Mouse (Mus musculus) heart, embryonic 16.5 days (tissue): Measurements from ENCODE around the gene Mecom. TPM values are rescaled to one million over a fixed set of nuclear protein-coding genes. Genes with fewer than 3 reads are reported as not detected.

ENCODE experiments used
- ATAC-seq: fragments of 200-750 bp; cut with Nextera tagmentation; replicated peaks from 2 replicates; pipeline ENCODE4 v1.8.0; 2017; ENCODE audit warnings: moderate number of reproducible peaks; ENCODE audit not compliant: insufficient read depth, low FRiP score; ENCODE audit errors: extremely low read depth
- H3K27ac ChIP-seq: fragments of 300-500 bp; sonication (generic); 2 replicates; pipeline ENCODE4 v1.5.1; 2014; ENCODE audit warnings: mild to moderate bottlenecking, low read length, control low read depth, moderate library complexity
- H3K27me3 ChIP-seq: fragments of 300-500 bp; sonication (generic); 2 replicates; pipeline ENCODE4 v1.6.1; 2014; ENCODE audit warnings: low read length, mixed read lengths; ENCODE audit not compliant: control insufficient read depth, insufficient read depth
- H3K36me3 ChIP-seq: fragments of 300-500 bp; sonication (generic); 2 replicates; pipeline ENCODE4 v1.6.1; 2014; ENCODE audit not compliant: control insufficient read depth, insufficient read depth
- H3K4me1 ChIP-seq: fragments of 300-500 bp; sonication (generic); 2 replicates; pipeline ENCODE4 v1.6.1; 2014; ENCODE audit warnings: low read length, mixed read lengths; ENCODE audit not compliant: control insufficient read depth, insufficient read depth
- H3K4me2 ChIP-seq: fragments of 300-500 bp; sonication (generic); 2 replicates; pipeline ENCODE4 v1.6.1; 2014; ENCODE audit warnings: low read depth, mild to moderate bottlenecking, control low read depth, low read length
- H3K4me3 ChIP-seq: fragments of 300-500 bp; sonication (generic); 2 replicates; pipeline ENCODE4 v1.5.1; 2014; ENCODE audit warnings: mild to moderate bottlenecking, control low read depth, low read length
- H3K9ac ChIP-seq: fragments of 300-500 bp; sonication (generic); 2 replicates; pipeline ENCODE4 v1.6.1; 2014; ENCODE audit warnings: low read length, control low read depth
- H3K9me3 ChIP-seq: fragments of 300-500 bp; sonication (generic); replicated peaks from 2 replicates; pipeline ENCODE4 v1.6.1; 2016; ENCODE audit warnings: low read length; ENCODE audit not compliant: control insufficient read depth
- WGBS: fragments of 180-500 bp; shearing (Covaris S2); extraction: QIAGEN DNeasy Blood & Tissue Kit; methylation state at CpG from one replicate; pipeline ENCODE4 v1.1.7; 2014; 5-methylcytosine and 5-hydroxymethylcytosine counted together
- polyA plus RNA-seq: library from polyadenylated mRNA; unstranded; fragments of >200 nt; fragmentation: Nextera tagmentation; extraction: Ambion mirVana; gene quantifications from 2 replicates; pipeline ENCODE4 v1.2.1, GENCODE M21; 2015

Mecom gene
- polyA plus RNA-seq, 1 experiment from 2014 or later, result 12.7 TPM

DNA sequence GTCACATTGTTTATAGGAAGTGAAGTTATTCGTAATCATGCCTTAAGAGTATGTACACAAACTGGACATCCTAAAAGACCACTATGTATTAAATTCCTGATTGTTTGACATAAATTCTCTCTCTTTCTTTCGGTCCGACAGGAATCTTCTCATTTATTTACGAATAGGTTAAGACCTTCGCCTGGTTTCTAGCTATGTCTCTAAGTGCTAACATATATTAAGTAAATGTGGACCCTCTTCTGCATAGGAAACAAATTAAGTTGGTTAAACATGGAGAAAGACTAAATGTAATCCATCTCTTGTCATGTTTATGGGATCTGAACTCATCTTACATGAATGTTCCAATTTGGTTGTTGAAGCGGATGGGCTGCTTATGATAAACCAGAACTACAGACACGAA, 487.8 kb downstream of the Mecom start:
- H3K4me1 ChIP-seq, result no peaks in the 10 kb centered on the region
- no peaks in the 10 kb centered on the region for H3K9me3 ChIP-seq
- H3K27ac ChIP-seq, result no peak overlapping the region
- no peak for ATAC-seq
- no peaks in the 10 kb centered on the region for H3K27me3 ChIP-seq
- no peak overlapping the region for H3K9ac ChIP-seq
- WGBS, result 87% methylated on average over 7 of the region's 7 CpGs
- no peaks in the 10 kb centered on the region for H3K36me3 ChIP-seq
- H3K4me3 ChIP-seq, result no peak overlapping the region
- H3K4me2 ChIP-seq, result no peak overlapping the region

DNA sequence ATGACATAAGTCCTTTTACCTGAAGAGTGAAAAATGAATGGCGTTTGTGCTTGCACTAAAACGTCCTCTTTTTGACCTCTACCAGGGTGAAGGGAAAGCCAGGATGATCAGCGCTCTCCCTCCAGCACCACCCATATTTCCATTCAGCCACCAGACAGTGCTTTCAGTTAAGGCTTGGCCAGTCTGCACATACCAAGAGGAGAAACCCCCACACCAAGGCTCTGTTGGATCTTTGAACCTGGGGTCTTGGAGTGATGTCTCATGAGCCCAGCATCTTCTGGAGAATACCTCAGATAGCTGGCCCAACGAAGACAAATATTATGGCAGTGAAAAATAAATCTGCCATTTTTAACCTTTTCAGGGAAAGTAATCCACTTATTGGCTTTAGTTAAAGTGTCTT, 488.2 kb downstream of the Mecom start:
- Histone ChIP-seq H3K4me2 (no peak overlapping the region), H3K27ac (no peak overlapping the region), H3K9me3 (no peaks in the 10 kb centered on the region), H3K27me3 (no peaks in the 10 kb centered on the region), H3K4me1 (no peaks in the 10 kb centered on the region), H3K36me3 (no peaks in the 10 kb centered on the region), H3K9ac (no peak overlapping the region), H3K4me3 (no peak overlapping the region)
- ATAC-seq, result no peak
- 72% methylated on average over 4 of the region's 4 CpGs for WGBS

DNA sequence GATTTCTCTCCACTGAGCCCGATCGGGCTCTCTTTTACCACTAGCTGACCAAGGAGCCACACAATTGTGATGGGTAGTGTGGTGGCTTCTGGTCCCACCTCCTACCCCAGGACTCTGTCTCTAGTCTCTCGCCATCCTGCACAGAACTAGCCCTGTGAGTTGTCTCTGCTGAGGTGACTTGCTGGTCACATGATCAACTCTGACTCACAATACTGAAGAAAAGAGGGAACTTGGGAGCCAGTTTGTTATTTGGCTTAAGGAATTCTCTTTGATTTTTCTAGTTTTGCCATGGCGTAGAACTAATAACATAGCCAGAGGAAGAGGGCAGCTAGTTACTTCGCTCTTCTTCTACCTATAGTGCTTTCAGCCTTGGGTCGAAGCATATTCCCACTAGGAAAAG, 496.5 kb downstream of the Mecom start:
- no peaks in the 10 kb centered on the region for H3K36me3 ChIP-seq
- no peak overlapping the region for H3K27ac ChIP-seq
- no peak overlapping the region for H3K4me3 ChIP-seq
- H3K27me3 ChIP-seq, result no peaks in the 10 kb centered on the region
- H3K4me1 ChIP-seq, result no peaks in the 10 kb centered on the region
- no peaks in the 10 kb centered on the region for H3K9me3 ChIP-seq
- whole genome bisulfite sequencing, result 93% methylated on average over 6 of the region's 6 CpGs
- no peak overlapping the region for H3K4me2 ChIP-seq
- no peak for ATAC-seq
- no peak overlapping the region for H3K9ac ChIP-seq

DNA sequence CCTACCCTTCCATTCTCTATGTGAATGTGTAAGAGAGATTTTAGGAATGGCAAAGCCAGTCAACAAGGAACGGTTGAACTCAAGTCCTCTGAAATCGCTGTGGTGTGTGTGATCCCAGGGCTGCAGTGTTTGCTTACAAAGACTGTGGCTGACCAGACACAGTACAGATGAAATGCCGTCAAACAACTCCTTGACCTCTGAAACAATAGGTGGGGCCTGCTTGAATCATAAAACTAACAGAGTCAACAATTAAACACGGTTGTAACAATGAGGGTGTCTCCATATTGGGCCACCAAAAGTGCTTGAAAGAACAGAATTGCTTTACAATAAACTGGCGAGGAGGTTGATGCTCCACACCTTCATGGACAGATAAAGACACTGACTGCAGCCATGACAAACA, 497.0 kb downstream of the Mecom start:
- H3K9me3 ChIP-seq, result no peaks in the 10 kb centered on the region
- no peak overlapping the region for H3K27ac ChIP-seq
- no peak overlapping the region for H3K4me2 ChIP-seq
- no peak overlapping the region for H3K9ac ChIP-seq
- no peak for ATAC-seq
- no peaks in the 10 kb centered on the region for H3K4me1 ChIP-seq
- 68% methylated on average over 5 of the region's 5 CpGs for WGBS
- no peak overlapping the region for H3K4me3 ChIP-seq
- no peaks in the 10 kb centered on the region for H3K36me3 ChIP-seq
- H3K27me3 ChIP-seq, result no peaks in the 10 kb centered on the region

DNA sequence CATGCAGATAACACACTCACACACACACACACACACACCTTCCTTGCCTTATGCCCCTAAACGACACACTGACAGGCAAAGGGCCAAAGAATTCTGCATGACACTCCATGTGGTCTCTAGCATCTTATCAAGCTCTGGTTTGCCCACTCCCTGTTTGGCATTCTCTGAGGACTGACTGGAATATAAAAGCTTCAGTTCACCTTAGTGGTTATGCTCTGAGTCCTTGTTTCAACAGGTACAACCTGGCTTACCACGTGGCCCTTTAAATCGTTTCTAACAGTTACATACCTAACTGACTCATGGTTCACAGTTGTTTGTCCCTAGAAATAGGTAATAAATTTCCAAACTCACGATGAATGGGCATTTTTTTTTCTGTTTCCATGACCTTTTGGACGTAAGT, 499.0 kb downstream of the Mecom start:
- no peaks in the 10 kb centered on the region for H3K9me3 ChIP-seq
- H3K27ac ChIP-seq, result no peak overlapping the region
- H3K36me3 ChIP-seq, result no peaks in the 10 kb centered on the region
- no peak overlapping the region for H3K9ac ChIP-seq
- H3K4me3 ChIP-seq, result no peak overlapping the region
- no peaks in the 10 kb centered on the region for H3K4me1 ChIP-seq
- no peaks in the 10 kb centered on the region for H3K27me3 ChIP-seq
- H3K4me2 ChIP-seq, result no peak overlapping the region
- ATAC-seq, result no peak
- WGBS, result 59% methylated on average over 5 of the region's 5 CpGs

DNA sequence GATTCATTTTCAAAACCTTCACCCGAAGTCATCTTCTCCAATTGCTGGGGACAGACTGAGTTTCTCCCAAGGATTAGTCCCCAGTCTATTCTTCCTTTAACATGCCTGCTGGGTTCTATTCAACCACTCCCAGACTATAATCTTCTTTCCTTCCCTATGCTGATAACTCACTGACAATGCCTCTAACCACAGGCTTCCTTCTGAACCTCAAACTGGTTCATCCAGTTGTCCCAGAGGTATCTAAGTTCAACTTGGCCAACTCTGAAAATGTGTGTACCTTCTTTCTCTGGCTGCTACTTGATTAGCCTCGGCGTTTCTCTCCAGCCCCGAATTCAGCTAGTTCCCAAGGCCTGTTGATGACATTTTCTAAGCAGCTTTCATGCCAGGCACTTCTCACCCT, 499.7 kb downstream of the Mecom start:
- H3K4me2 ChIP-seq, result no peak overlapping the region
- H3K9ac ChIP-seq, result no peak overlapping the region
- H3K9me3 ChIP-seq, result no peaks in the 10 kb centered on the region
- H3K36me3 ChIP-seq, result no peaks in the 10 kb centered on the region
- no peaks in the 10 kb centered on the region for H3K27me3 ChIP-seq
- no peaks in the 10 kb centered on the region for H3K4me1 ChIP-seq
- WGBS, result 40% methylated on average over 4 of the region's 4 CpGs
- H3K27ac ChIP-seq, result no peak overlapping the region
- no peak overlapping the region for H3K4me3 ChIP-seq
- no peak for ATAC-seq

DNA sequence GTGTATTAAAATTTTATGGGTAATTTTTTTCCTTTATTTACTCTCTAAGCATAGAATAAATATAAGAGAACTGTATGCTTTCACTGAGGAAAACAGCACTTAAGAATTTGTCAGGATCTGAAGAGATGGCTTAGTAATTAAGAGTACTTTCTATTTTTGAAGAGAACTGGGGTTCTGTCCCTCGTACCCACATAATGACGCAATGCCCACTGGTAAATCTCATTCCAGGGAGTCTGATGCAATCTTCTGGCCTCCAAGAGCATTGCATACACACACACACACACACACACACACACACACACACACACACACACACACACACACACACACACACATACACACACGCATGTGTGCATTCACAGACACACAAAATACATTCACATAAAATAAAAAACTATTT, 504.3 kb downstream of the Mecom start:
- H3K9me3 ChIP-seq, result no peaks in the 10 kb centered on the region; the same call in 1 of the 2 replicates
- H3K4me2 ChIP-seq, result no peak overlapping the region
- H3K27ac ChIP-seq, result no peak overlapping the region
- no peaks in the 10 kb centered on the region for H3K4me1 ChIP-seq
- no peak for ATAC-seq
- H3K4me3 ChIP-seq, result no peak overlapping the region
- no peaks in the 10 kb centered on the region for H3K36me3 ChIP-seq
- 84% methylated on average over 3 of the region's 3 CpGs for WGBS
- H3K9ac ChIP-seq, result no peak overlapping the region
- H3K27me3 ChIP-seq, result no peaks in the 10 kb centered on the region

DNA sequence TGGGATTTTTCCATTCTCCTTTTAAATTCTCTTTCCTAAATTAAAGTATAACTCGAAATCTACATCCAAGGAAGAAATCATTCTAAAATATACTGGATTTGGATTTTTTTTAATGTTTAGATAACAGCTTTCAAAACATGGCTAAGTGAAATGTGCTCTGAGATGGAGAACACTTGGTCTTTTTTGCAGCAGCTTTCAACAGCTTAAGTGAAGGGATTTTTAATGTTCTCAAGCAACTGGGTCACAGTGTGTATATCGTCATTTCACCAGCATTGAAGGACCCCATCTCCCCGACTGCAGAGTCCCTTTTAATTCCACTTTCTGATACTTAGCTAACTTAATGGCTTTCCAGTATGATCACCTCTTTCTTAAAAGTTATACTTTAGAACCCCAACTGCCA, 509.3 kb downstream of the Mecom start:
- no peak overlapping the region for H3K4me3 ChIP-seq
- WGBS, result 52% methylated on average over 3 of the region's 3 CpGs
- no peak overlapping the region for H3K27ac ChIP-seq
- no peaks in the 10 kb centered on the region; the same call in 1 of the 2 replicates for H3K9me3 ChIP-seq
- ATAC-seq, result no peak
- no peak overlapping the region for H3K9ac ChIP-seq
- H3K4me1 ChIP-seq, result no peaks in the 10 kb centered on the region
- no peaks in the 10 kb centered on the region for H3K27me3 ChIP-seq
- H3K36me3 ChIP-seq, result no peaks in the 10 kb centered on the region
- no peak overlapping the region for H3K4me2 ChIP-seq

DNA sequence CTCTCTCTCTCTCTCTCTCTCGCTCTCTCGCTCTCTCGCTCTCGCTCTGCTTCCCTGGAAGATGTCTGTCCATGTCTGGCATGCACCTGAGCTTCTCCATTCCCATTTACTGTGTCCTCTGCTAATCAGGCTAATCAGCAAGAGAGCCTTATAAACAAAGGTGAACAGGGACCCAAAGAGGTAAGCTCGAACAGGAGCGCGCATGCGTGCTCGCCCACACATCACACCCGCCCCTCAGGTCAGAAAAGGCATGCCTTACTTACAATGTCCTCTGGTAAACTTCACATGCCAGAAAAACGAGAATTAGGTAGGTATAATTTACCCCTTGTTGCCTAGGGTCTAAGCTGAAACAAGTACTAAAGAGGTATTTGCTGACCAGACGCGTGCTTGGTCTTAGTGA, 527.8 kb downstream of the Mecom start:
- H3K36me3 ChIP-seq, result no peaks in the 10 kb centered on the region
- WGBS, result 88% methylated on average over 13 of the region's 13 CpGs
- H3K9ac ChIP-seq, result no peak overlapping the region
- H3K4me3 ChIP-seq, result no peak overlapping the region
- H3K4me2 ChIP-seq, result no peak overlapping the region
- H3K4me1 ChIP-seq, result peaks cover 4% of the 10 kb centered on the region; the same call in 1 of the 2 replicates
- H3K9me3 ChIP-seq, result no peaks in the 10 kb centered on the region
- no peak for ATAC-seq
- no peak overlapping the region for H3K27ac ChIP-seq
- H3K27me3 ChIP-seq, result no peaks in the 10 kb centered on the region

DNA sequence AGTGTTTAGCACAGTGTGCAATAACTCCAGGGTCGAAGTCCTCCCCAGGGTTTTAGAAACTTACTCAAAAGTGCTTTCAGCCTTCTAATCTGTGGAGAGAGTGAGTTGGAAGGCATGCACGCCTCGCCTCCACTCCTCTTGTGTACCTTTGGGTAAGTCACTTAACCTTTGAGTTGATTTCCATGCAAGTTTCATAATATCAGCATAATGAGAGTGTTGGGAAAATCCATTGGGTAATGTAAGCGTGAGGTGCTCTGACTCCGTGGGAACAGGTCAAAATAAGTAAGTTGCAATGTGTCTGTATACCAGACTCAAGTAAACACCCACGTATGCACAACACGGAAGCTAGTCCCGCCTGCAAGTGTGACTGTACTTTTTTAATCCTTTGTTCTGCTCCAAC, 528.4 kb downstream of the Mecom start:
- Histone ChIP-seq H3K9me3 (no peaks in the 10 kb centered on the region), H3K4me3 (no peak overlapping the region), H3K4me2 (no peak overlapping the region), H3K27ac (no peak overlapping the region), H3K27me3 (no peaks in the 10 kb centered on the region), H3K36me3 (no peaks in the 10 kb centered on the region), H3K4me1 (peaks cover 4% of the 10 kb centered on the region; the same call in 1 of the 2 replicates), H3K9ac (no peak overlapping the region)
- ATAC-seq, result no peak
- 62% methylated on average over 8 of the region's 8 CpGs for WGBS
